Mouse (Mus musculus) ovary, postnatal 14 days (tissue): ENCODE measurements around the gene Zfp423.

Experiments
- DNase-seq: peaks from one replicate; pipeline ENCODE4 v3.0.0; 2022; ENCODE audit warnings: low spot score

The Zfp423 gene

DNA sequence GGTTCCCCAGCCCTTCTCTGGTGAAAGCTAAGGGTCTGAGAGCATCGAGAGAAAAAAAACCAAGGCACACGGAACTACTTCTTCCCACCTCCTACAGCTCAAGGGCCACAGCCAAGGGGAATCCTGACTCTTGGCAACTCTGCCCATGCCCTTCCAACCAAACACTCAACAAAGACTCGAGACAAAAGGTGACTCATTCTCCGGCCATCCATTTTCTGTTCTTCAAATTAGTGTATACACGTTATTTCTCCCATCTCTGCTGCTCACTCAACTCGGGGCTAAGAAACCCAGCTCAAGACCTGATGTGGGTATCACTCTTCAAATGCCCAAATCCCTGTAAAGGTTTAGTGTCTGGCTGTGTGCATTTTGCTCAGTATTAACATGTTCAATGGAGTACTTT is 214.8 kb downstream of the Zfp423 start:
- DNase-seq = no peak

DNA sequence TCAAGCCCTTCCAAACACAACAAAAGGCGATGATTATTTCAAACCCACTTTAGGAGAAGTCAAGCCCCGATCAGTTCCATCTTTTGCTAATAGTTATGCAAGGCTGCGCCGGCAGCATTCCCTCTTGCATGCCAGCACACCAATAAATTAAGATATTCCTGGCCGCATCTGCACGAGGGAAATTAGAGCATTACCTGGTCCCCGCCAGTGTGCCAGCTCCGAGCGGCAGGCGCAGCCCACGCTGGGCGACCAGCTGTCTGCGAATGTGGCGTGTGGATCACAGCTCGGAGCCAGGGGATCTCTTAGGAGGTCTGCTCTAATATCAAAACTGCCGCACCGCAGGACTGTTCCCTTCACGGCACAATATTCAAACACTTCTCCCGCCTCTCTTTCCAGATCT is 217.4 kb downstream of the Zfp423 start:
- no peak for DNase-seq

DNA sequence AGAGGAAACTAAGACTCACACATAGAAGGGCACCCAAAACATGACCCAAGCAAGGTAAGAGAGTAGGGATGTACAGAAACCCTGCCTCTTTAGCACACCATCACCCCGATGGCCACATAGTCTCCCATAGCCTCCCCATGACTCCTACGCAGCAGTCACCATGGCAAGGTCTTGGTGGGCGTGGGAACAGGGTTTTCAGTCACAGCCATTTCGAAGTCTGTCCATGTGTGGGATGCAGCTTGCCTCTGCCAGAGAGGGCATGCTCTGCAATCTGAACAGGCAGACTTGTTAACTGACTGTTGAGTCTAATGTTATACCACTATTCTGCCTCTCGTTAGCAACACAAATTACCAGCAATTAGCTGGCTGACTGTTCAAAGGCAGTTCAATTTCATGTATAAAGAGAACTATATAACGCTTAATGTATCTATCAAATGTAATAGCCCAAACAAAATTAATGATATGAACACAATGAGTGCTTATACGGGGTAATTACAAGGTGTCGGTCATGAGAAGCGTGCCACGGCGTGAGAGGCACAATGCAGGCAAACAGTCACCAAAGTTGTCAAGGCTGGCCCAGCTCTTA is 218.4 kb downstream of the Zfp423 start:
- DNase-seq = no peak

DNA sequence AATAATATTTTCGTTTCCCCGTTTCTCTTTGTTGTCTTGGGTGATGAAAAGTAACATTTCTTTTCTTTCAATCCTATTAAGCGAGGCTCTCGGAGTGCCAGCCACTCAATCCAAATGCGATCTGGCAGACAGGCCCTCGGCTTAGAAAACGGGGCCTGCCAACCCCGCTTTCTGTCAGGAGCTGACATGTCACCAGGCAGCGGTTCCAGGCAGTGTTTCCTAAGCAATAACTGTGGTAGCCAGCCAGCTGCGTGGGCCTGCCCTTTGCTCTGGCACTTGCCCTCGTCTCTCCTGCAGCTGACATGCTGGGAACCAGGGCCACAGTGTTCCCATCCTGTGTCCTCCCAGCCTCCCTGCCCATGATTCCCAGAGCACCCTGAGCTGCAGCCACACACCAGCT is 221.5 kb downstream of the Zfp423 start:
- no peak for DNase-seq

DNA sequence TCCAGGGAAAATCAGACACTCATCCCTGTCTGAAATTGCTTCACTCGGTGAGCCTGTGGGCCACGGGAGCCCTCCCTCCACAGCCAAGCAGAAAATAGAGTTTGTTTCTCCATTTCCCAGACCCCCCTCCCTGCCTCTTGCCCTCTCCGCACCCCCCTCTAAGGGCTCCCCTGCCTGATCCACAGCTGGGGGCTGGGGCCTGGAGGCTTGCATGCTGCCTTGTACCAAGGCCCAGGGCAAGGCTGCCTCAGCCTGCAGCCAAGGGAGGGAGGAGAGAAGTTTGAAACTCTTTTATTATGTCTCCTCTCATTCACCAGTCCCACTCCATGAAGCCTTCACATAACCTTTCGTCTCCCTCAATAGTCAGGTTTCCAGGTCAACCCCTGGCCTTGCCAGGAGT is 224.5 kb downstream of the Zfp423 start:
- no peak for DNase-seq

DNA sequence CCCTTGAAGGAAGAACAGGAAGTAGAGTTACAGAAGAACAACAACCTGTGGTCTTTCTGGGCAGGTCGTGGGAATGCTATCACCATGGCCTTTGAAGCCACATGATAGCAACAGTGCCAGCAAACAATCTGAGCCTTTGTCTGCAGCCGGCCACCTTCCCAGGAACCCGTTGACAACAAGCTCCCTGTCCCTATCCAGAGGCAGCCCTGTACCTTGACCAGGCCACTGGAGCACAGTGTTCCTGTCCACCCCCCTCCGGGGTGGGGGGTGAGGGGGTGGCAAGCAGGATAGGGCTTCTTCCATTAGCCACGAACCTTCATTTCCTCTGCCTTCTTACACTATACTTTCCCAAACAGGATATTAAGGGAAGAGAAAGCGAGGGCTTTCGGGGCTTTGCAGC is 224.9 kb downstream of the Zfp423 start:
- no peak for DNase-seq

DNA sequence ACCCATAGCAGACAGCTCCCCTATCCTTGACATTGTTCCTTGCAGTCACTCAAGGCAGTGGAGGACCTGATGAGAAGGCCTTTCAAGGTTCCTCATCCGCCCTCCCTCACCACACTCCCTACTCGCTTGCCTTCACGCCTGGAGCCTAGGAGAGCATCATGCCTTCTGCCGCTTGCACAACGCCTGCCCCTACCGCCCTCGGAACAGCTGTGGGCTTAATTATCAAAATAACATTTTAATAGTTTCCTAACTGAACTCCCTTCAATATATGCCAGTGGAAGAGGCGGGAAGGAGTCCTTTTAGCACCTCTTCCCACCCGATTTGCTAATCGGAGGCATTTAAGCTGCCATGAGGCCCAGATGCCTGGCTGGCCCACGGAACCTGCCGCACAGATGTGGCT is 228.3 kb downstream of the Zfp423 start:
- DNase-seq = no peak

DNA sequence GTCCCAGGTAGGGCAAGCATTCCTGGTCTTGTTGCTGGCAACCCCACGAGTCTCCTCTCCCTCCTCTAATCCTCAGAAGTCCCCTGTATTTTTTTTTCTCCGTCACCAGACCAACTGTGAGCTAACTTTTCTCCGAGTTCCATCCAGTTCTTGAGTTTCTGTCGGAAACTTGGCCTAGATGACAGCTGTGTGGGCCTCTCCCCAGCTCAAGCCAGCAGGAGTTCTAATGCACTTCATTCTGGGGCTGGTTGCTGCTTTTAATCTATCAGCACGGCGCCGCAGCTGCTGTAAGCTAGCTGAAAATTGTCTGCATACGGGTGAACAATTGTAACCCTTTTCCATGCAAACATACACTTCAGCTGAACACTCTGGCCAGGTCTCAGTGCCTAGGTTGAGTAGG is 236.4 kb downstream of the Zfp423 start:
- no peak for DNase-seq

DNA sequence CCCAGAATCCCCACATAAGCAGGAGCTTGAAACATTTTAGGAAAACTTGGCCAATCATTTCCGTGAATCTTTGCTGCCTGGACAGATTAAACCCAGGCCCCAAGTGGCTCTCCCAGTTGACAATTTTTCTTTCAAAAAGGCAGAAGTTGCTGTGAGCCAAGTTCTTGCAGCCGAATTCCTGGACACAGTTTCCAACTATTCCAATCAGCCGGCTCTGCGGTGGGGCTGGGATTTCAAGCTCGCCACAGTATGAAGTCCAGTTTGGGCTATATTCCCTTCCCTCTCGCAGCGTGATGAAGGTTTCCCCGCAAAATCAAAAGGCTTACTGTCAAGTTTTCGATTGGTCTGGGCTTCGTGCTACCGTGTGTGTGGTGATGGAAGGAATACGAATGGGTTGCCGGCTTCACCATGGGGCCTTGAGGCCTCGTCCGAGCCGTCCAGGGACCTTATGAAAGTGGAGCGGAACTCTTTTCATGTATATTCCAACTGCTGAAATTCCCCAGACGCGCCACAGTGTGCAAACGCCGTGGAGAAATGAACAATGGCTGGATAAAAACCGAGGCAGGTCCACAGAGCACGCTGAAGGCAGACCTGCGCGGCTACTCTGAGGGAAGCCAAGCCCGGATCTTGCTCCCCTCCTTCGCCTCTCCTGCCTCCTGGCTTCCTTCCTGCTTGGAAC is 240.1 kb downstream of the Zfp423 start:
- DNase-seq = no peak

DNA sequence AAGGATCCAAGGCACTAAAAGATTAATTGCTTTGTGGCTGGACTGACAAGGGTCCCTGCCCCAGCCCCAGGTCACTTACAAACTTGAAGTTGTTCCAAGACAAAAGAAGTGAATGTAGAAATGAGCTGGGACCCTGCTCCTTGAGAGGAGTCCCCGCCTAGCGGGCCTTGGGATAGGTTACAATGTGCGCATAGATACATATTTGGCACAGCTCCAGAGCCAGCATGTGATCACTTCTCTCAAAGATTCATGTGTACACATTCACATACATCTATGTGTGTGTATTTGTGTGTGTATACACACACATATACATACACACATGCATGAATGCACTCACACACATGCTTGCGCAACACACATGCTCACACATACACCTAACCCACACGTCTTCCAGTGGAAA is 241.9 kb downstream of the Zfp423 start:
- no peak for DNase-seq

DNA sequence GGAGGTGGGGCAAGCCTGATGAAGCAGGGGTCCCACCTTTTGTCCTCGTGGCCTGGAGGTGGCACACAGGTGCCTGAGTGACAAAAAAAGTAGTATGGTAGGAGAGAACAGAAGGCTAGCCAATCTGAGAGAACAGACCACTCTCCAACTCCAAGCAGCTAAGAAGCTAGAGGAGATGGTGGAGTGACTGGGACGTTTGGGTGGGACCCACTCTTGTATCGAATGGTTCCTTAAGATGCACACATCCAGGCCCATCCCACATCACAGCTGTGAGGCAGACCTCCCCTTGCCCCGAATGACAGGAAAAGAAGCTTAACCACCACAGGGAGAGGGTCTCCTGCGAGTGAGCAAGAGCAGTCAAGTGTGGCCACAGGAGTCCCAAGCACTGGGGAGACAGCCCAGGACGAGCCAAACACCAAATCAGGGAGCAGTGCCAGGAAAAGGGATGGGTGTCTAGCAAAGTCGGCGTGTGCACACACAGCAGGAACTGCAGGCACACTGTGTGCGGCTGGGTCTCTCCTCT is 242.6 kb downstream of the Zfp423 start:
- no peak for DNase-seq

DNA sequence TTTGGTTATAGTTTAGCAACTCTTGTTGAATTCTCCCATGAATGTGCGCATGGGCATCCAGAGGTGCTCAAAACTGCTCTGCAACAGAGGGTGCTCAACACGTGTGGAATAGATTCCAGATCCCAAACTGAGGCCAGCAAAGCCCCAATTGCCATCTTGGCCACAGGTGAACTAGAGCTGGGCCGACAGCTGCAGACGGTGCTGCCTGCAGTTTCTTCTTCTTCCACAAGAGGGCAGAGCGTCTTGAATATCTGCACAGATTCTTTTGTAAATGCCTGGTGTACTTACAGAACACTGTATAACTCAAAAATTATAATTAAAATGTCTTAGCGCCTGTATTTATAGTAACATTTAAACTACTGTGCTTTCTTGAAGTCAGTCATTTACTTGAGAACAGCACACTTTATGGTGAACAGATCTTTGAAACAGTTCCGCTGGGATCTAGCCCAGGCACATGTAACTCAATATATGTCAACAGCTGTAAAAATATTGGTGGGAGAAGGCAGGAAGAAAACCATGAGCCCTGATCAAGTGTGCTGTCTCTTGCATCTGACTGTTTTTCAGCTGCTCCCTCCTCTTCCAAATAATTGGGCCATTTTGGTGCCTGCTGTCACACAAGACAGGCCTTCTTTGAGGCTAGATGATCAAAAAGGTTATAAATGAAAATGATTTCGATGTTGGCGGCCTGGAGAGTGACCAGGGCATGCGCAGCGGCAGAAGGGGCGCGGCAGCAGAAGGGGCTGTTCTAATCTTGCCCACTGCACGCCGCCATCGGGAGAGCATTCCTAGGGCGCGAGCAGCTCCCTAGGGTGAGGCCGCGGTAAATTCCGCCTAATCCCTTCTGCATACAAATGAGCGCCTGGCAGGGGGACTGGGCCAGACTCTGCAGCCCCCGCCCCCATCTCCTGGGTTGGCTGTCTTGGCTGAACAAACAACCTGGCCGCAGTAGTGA is 243.4 kb downstream of the Zfp423 start:
- DNase-seq = peak; percentile 82

DNA sequence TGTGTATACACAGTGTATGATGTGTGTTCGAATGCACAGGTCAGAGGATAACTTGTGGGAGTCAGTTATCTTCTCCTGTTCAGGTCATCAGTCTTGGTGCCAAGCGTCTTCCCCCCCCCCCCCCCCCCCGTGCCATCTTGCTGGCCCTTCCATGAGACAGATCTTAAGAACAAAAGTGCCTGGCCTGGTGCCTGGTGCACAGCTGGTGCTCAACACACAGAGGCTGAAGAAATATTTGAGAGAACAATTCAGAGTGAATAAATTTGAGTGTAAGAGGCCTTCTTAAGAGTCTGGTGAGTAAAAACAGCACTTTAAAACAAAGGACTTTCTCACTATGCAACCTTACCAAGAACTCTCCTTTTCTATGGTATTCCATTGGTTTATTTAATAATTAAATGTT is 245.4 kb downstream of the Zfp423 start:
- DNase-seq = no peak

DNA sequence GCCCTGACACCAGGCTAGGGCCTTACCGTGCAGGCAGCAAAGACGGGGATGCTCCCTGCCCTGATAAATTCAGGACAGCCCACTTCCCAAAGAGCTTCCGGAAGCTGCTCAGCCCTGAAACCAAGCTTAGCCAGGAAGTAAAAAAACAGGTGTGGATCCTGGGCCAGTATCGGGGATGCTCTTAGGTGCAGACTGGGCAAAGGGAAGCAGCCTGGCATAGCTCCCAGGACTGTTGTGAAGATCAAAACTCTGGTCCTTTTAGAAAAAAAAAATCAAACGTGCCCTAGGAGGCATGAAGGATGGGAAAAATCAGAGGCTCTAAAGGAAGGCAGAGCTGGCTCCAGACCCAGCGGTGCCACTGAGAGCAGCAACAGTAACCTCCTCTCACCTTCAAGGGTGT is 247.4 kb downstream of the Zfp423 start:
- DNase-seq = no peak

DNA sequence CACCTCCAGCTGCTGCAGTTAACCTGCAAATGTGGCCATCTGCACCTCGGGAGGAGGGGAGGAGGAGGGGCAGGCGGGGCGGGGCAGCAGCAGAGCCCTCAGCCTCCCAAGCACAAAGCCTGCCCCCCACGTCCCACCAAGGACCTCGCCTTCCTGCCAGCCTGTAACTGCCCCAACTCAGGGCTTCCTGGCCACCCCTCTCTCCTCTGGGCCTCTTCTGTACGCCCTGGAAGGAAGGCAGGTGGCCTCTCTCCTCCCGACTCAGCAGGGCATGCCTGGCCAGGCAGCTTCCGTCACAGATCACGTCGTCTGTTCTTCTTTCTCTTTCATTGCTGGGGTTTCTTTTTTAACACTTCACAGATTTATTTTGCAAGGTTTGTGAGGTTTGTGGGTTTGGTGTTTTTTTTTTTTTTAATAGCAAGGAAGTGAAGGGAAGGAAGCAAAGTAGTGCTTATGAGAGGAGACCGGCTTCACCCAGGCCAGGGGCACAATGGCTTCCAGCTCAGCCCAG is 251.2 kb downstream of the Zfp423 start:
- no peak for DNase-seq

DNA sequence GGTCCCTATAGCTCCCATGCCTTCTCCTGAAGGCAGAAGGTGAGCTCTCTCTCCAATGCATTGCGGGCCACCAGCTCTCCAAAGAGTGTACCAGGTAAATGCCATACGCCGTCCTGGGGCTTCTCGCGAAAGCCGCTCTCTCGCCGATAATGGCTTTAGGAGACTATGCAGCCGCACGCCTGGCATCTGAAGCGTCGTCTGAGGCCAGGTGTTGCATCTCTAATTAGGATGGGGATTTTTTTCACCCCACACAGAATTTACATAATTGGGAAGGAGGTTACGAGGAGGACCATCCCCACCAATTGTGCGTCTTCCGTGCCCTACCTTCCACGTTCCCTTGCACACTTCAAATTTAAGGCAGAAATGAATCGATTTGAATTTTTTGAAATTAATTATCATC is 252.2 kb downstream of the Zfp423 start:
- DNase-seq = no peak

DNA sequence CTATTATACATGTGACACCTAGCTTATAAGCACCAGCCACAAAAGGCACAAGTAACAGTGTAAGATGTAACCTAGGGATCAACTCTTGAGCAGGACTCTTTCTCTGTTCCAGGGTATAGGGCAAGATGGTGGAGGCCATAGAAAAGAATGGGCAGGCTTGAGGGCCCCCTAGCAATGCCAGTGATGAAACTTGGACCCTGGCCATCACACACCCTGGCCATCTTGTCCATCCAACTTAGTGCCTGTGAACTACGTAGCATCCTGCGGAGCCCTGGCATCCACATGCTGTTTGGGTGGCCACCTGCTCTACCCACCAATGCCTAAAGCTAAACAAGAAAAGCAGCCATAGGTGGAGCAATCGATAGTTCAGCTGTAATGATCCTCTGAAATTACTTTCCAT is 254.6 kb downstream of the Zfp423 start:
- DNase-seq = no peak

DNA sequence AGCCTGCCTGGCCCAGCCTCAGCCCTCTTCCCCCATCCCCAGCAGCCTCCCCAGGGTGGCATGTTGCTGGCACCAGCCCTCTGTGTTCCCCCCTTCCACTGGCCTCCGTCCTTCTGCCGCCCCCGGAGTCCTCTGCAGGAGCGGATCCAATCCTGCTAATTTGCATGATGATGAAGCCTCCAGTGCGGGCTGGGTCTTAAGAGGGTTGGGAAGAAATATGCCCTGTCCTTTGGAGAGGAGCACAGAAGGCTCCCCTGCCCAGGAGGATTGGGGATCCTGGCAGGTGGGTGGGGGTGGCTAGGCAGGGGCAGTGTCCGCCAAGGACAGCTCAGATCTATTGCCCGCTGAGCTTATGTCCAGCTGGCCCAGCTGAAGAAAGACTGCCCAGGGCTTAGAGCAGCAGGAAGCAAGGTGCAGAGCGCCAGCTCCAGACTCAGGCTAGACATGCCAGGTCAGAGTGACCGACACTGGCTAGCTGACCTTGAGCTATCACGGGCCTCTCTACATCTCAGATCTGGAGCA is 256.5 kb downstream of the Zfp423 start:
- DNase-seq = peak; percentile 23

DNA sequence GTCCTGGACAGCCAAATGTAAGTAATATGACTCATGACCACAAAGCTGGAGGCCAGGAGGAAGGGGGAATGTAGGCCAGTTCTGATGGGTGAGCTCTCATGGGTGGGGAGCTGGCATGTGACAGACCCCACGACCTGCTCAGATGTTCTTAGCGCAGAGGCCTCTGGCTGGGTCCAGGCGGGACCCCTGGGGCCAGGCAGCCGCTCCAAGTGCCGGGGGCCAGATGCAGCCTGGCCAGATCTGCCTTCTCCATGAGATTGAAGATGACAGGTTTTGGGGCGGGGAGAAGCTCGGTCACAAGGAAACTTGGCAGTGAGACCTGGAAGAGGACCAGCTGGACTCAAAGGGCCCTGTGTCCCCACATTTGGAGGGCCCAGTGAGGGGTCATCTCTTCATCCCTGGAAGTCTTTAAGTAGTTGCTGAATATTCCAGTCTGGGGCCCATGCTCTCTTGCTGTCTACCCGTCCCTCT is 257.3 kb downstream of the Zfp423 start:
- DNase-seq = peak; percentile 29

DNA sequence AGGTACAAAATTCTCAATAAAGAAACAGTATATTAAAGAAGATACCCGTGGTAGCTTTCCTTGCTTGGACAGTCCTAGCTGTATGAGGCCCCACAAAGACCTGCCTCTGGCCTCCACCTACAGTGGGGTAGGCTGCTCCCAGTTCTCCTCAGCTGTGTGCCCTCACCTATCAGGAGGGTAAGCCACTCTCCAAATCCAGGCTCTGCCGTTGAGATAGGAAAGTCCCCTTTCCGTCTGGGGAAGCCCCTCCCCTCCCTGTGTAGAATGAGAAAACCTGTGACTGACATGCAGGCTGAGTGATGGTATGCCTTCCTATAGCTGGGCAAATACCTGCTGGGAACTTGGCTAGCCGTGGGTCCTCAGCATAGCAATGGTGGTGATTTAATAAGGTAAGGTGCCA is 257.8 kb downstream of the Zfp423 start:
- no peak for DNase-seq

DNA sequence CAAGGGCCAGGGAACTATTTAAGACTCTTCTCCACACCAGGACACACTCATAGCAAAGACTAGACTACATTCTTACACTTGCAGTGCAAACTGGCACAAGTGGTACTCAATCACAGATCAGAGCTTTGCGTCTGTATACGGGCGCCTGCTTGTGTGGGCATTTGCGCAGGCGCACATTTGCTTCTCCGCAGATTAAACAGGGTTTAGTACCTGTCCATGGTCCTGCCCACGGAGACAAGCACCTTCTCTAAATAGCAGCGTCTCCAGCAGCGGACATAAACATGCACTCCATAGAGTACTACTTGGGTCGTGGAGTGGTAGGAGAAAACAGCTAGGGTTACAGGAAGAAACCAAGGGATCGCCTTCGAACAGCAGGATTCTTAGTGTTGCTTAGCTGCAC is 259.1 kb downstream of the Zfp423 start:
- DNase-seq = peak; percentile 32

DNA sequence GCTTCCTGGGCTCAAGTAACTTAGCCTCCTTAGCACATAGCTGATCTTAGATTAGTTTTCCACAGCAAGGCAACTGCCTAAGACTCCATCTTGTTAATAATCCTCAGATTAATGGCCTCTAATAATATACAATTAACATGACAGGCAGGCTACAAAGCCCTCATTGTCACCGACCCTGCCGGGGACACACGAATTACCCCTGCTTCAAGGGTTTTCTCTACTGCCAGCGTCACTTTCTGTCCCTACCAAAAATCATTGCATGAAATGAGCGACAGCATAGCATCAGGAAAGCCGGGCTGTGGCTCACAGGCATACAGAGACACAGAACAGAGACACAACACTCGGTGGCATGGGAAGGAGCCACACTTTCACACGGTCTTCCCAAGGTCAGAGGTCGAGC is 262.3 kb downstream of the Zfp423 start:
- no peak for DNase-seq
